ENCODE assay signal across 8 mouse cellular contexts in the genomic region with DNA sequence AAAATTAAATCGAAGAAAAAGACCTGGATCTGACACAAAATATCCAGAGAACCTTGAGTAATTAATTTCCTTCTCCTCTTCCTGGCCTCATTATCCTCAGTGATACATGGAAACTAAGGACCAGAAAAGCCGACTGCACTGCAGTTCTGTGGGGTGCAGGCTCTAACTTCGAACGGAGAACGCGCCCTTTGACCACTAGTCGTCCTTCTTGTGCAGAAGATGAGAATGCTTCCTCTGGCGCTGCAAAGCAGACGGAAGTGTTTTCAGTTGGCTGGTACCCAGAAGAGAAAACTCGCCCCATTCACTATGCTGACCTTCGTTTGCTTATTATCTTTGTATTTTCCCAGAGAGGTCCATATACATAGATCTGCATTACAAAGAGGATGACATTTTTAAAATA.
A peak's percentile ranks its signal among the peaks of the same experiment; 100 is the strongest.
DNase-seq lines count a peak whose midpoint lies in the region; ATAC-seq and TF ChIP-seq lines count a peak whose summit lies in the region.

No protein-coding gene starts in this region.

- ATAC-seq in limb, embryonic 14.5 days (ENCODE audit: low FRiP score, low read depth) = peak; percentile 72; the same call in 1 of the 2 replicates
- peak; percentile 53; the same call in 1 of the 2 replicates for ATAC-seq in neural tube, embryonic 11.5 days (ENCODE audit: insufficient read depth, low FRiP score, low TSS enrichment)

- H3K27ac ChIP-seq in heart, embryonic 10.5 days = no peak overlapping the region
- H3K27ac ChIP-seq in heart, adult 2 months = peak overlapping the region; percentile 40
- H3K27ac ChIP-seq in limb, embryonic 14.5 days (replicated peaks; ENCODE audit: low read depth, low read length) = no peak overlapping the region
- H3K27ac ChIP-seq in neural tube, embryonic 11.5 days (ENCODE audit: low read depth, low read length) = no peak overlapping the region

- no peaks in the 10 kb centered on the region for H3K27me3 ChIP-seq in heart, embryonic 10.5 days (ENCODE audit: insufficient read depth, poor library complexity, severe bottlenecking)
- no peaks in the 10 kb centered on the region for H3K27me3 ChIP-seq in heart, adult 2 months (ENCODE audit: control insufficient read depth, insufficient read depth, low read length)
- H3K27me3 ChIP-seq in limb, embryonic 14.5 days (ENCODE audit: control insufficient read depth, insufficient read depth, low read length) = no peaks in the 10 kb centered on the region
- H3K27me3 ChIP-seq in neural tube, embryonic 11.5 days (ENCODE audit: control insufficient read depth, insufficient read depth, low read length) = no peaks in the 10 kb centered on the region

- WGBS in heart, embryonic 10.5 days = 17% methylated on average over 11 of the region's 11 CpGs
- 6% methylated on average over 11 of the region's 11 CpGs for WGBS in heart, adult 2 months
- 9% methylated on average over 11 of the region's 11 CpGs for WGBS in limb, embryonic 14.5 days
- WGBS in neural tube, embryonic 11.5 days = 13% methylated on average over 11 of the region's 11 CpGs

- DNase-seq in heart, adult 18-20 months = peak; percentile 73 to 77
- DNase-seq in heart, embryonic 10.5 days (ENCODE audit: low spot score) = no peak
- peak; percentile 84 for DNase-seq in embryo, embryonic 11 days
- DNase-seq in heart, adult 2 months = peak; percentile 63 to 67
- peak; percentile 65 for DNase-seq in kidney, adult 9 months
- DNase-seq in limb, embryonic 14.5 days (ENCODE audit: low spot score) = peak; percentile 81
- peak; percentile 67 for DNase-seq in neural tube, embryonic 11.5 days (ENCODE audit: low spot score)
- peak; percentile 36 for DNase-seq in telencephalon, adult 2 months (ENCODE audit: low read depth, low spot score)

- TF ChIP-seq EP300 in heart, adult 2 months (IDR thresholded peaks at IDR 0.05; ENCODE audit: insufficient read depth, low read depth, low read length) = peak; percentile 92

- peak; percentile 92 for TF ChIP-seq CTCF in heart, adult 2 months (IDR thresholded peaks at IDR 0.05)

- no peaks in the 10 kb centered on the region for H3K9me3 ChIP-seq in heart, embryonic 10.5 days
- no peaks in the 10 kb centered on the region for H3K9me3 ChIP-seq in limb, embryonic 14.5 days (ENCODE audit: control insufficient read depth, low read length)
- no peaks in the 10 kb centered on the region for H3K9me3 ChIP-seq in neural tube, embryonic 11.5 days (ENCODE audit: control insufficient read depth, low read length)

- H3K9ac ChIP-seq in heart, adult 2 months (ENCODE audit: low read depth, low read length) = no peak overlapping the region
- no peak overlapping the region for H3K9ac ChIP-seq in limb, embryonic 14.5 days (ENCODE audit: low read depth, low read length, severe bottlenecking)
- no peak overlapping the region for H3K9ac ChIP-seq in neural tube, embryonic 11.5 days (ENCODE audit: low read length)

- H3K4me1 ChIP-seq in heart, embryonic 10.5 days = no peaks in the 10 kb centered on the region
- H3K4me1 ChIP-seq in heart, adult 2 months (ENCODE audit: control insufficient read depth, insufficient read depth, low read length) = peaks cover 4% of the 10 kb centered on the region
- H3K4me1 ChIP-seq in limb, embryonic 14.5 days (ENCODE audit: control insufficient read depth, insufficient read depth, low read length) = no peaks in the 10 kb centered on the region
- no peaks in the 10 kb centered on the region for H3K4me1 ChIP-seq in neural tube, embryonic 11.5 days (ENCODE audit: control insufficient read depth, insufficient read depth, low read length)

- intact Hi-C loops in heart, adult 2 months (cut with DNase I) = loop anchor here (2.0 to 10.0 kb wide), 7 partner anchors 113 to 833 kb away; a partner anchor contains a TSS

- H3K4me3 ChIP-seq in heart, embryonic 10.5 days = no peak overlapping the region
- H3K4me3 ChIP-seq in heart, adult 2 months = no peak overlapping the region
- H3K4me3 ChIP-seq in limb, embryonic 14.5 days (replicated peaks; ENCODE audit: low read length) = no peak overlapping the region
- no peak overlapping the region for H3K4me3 ChIP-seq in neural tube, embryonic 11.5 days (ENCODE audit: low read depth, low read length)

- no peaks in the 10 kb centered on the region for H3K36me3 ChIP-seq in heart, embryonic 10.5 days
- H3K36me3 ChIP-seq in heart, adult 2 months (ENCODE audit: control insufficient read depth, insufficient read depth, low read length) = no peaks in the 10 kb centered on the region; the same call in 1 of the 2 replicates
- H3K36me3 ChIP-seq in limb, embryonic 14.5 days (ENCODE audit: control insufficient read depth, insufficient read depth, low read length) = no peaks in the 10 kb centered on the region
- H3K36me3 ChIP-seq in neural tube, embryonic 11.5 days (ENCODE audit: control insufficient read depth, insufficient read depth, low read length) = no peaks in the 10 kb centered on the region

- H3K79me2 ChIP-seq in heart, adult 2 months (replicated peaks; ENCODE audit: control insufficient read depth, insufficient read depth, low read length) = no peaks in the 10 kb centered on the region

- no peak overlapping the region for H3K4me2 ChIP-seq in limb, embryonic 14.5 days (replicated peaks; ENCODE audit: low read depth, low read length, severe bottlenecking)
- no peak overlapping the region for H3K4me2 ChIP-seq in neural tube, embryonic 11.5 days (ENCODE audit: low read depth)

- no peak for TF ChIP-seq POLR2A in heart, adult 2 months (IDR thresholded peaks at IDR 0.05; ENCODE audit: insufficient read depth, low read depth, low read length)
- TF ChIP-seq POLR2A in limb, embryonic 14.5 days (IDR thresholded peaks at IDR 0.05; ENCODE audit: borderline replicate concordance, extremely low read depth, insufficient read depth, insufficient read length) = no peak
